Mouse (Mus musculus) ES-E14 (cell line): ENCODE data around the gene Ndfip2.

ENCODE experiments used
- MAFK ChIP-seq: IDR thresholded peaks from 2 replicates; pipeline ENCODE4 v1.6.1; 2014; ENCODE audit warnings: mild to moderate bottlenecking, low read depth, low read length, inconsistent platforms; ENCODE audit not compliant: insufficient read depth
- ZC3H11A ChIP-seq: IDR thresholded peaks from 2 replicates; pipeline ENCODE4 v1.6.1; 2012; ENCODE audit warnings: low read depth, mild to moderate bottlenecking, inconsistent platforms, low read length, borderline replicate concordance
- ZNF384 ChIP-seq: IDR thresholded peaks from 2 replicates; pipeline ENCODE4 v1.6.1; 2012; ENCODE audit warnings: low read depth, low read length, inconsistent platforms

- TF ChIP-seq ZC3H11A (no peak), MAFK (no peak), ZNF384 (no peak)
Observed at GRCm38 (mm10) chr14:105277277-105277676, 18.9 kb downstream of the Ndfip2 start.
